In the genomic region with DNA sequence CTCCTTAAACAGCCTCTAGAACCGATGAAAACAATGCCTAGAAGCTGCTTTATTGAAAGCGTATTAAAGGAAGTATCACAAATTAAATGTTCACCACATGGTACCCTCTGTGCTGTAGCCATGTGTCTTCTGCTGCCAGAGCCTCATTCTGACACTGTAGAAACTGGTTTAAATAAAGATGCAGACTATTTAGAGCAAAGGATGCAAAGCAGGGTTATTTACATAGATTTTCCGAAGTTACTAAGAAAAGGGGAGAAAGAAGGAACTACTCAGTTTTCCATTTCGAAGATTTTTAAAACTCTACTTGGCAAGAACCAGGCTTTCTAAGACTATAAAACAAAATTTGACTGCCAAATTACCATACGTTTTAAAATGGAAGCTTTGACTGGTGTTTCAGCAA, we compare ENCODE assay signal across 28 mouse cellular contexts.
"Had no signal": no experiment of that assay in that cellular context is flagged by ENCODE, and none has a peak within 500 bp of the region (broad histone marks: within the 10 kb centered on the region; RNA-seq: fewer than 3 reads in every experiment).

No protein-coding gene starts in this region.

- H3K4me3 ChIP-seq: embryonic facial prominence, embryonic 10.5 days; embryonic facial prominence, embryonic 12.5 days; embryonic facial prominence, embryonic 13.5 days; embryonic facial prominence, embryonic 15.5 days; erythroblast, embryonic 14.5 days; forebrain, embryonic 10.5 days; forebrain, embryonic 12.5 days; forebrain, embryonic 13.5 days; forebrain, embryonic 15.5 days; gastrocnemius, adult 2 months; heart, adult 2 months; heart, embryonic 10.5 days; heart, embryonic 12.5 days had no signal

- H3K4me1 ChIP-seq: embryonic facial prominence, embryonic 15.5 days; heart, embryonic 10.5 days had no signal

- H3K36me3 ChIP-seq: embryonic facial prominence, embryonic 10.5 days; embryonic facial prominence, embryonic 12.5 days; embryonic facial prominence, embryonic 13.5 days; embryonic facial prominence, embryonic 15.5 days; forebrain, embryonic 10.5 days; forebrain, embryonic 12.5 days; forebrain, embryonic 15.5 days; heart, embryonic 10.5 days; heart, embryonic 12.5 days had no signal

- ATAC-seq: forebrain, embryonic 13.5 days; forebrain, embryonic 15.5 days; forebrain, embryonic 16.5 days had no signal

- H3K9ac ChIP-seq: embryonic facial prominence, embryonic 12.5 days; embryonic facial prominence, embryonic 13.5 days; embryonic facial prominence, embryonic 15.5 days; forebrain, embryonic 12.5 days; forebrain, embryonic 13.5 days; forebrain, embryonic 15.5 days; heart, embryonic 12.5 days had no signal

- H3K27me3 ChIP-seq: embryonic facial prominence, embryonic 12.5 days; embryonic facial prominence, embryonic 15.5 days; forebrain, embryonic 15.5 days had no signal

- H3K27ac ChIP-seq: embryonic facial prominence, embryonic 10.5 days; embryonic facial prominence, embryonic 12.5 days; embryonic facial prominence, embryonic 13.5 days; embryonic facial prominence, embryonic 15.5 days; forebrain, embryonic 10.5 days; forebrain, embryonic 12.5 days; forebrain, embryonic 13.5 days; forebrain, embryonic 15.5 days; gastrocnemius, adult 2 months; heart, adult 2 months; heart, embryonic 10.5 days had no signal

- H3K9me3 ChIP-seq: embryonic facial prominence, embryonic 10.5 days; embryonic facial prominence, embryonic 12.5 days; embryonic facial prominence, embryonic 13.5 days; embryonic facial prominence, embryonic 15.5 days; forebrain, embryonic 10.5 days; forebrain, embryonic 12.5 days; forebrain, embryonic 13.5 days; forebrain, embryonic 15.5 days; heart, embryonic 10.5 days; heart, embryonic 12.5 days had no signal

- DNase-seq: cerebellum, adult 8-10 months; cerebellum, adult 9-10 months; cerebellum, adult 9-11 months; cerebellum, postnatal 10 days; cerebellum, postnatal 14 days; cerebellum, postnatal 25 days; cerebellum, postnatal 36 days; embryo, embryonic 11 days; gastrocnemius, adult 2 months; gastrocnemius, postnatal 10 days; gastrocnemius, postnatal 14 days; gastrocnemius, postnatal 25 days; gastrocnemius, postnatal 36 days; heart, adult 11 months; heart, adult 2 months had no signal

- H3K4me2 ChIP-seq: embryonic facial prominence, embryonic 12.5 days; embryonic facial prominence, embryonic 13.5 days; embryonic facial prominence, embryonic 15.5 days; forebrain, embryonic 12.5 days; forebrain, embryonic 13.5 days; forebrain, embryonic 15.5 days; heart, embryonic 11.5 days; heart, embryonic 12.5 days had no signal
